Mouse (Mus musculus): ENCODE measurements around the gene Gm20388. TPM values are rescaled to one million over a fixed set of nuclear protein-coding genes. Genes with fewer than 3 reads are reported as not detected.

The Gm20388 gene
- polyA plus RNA-seq, 1 experiment from 2014 or later: 5.3 TPM

DNA sequence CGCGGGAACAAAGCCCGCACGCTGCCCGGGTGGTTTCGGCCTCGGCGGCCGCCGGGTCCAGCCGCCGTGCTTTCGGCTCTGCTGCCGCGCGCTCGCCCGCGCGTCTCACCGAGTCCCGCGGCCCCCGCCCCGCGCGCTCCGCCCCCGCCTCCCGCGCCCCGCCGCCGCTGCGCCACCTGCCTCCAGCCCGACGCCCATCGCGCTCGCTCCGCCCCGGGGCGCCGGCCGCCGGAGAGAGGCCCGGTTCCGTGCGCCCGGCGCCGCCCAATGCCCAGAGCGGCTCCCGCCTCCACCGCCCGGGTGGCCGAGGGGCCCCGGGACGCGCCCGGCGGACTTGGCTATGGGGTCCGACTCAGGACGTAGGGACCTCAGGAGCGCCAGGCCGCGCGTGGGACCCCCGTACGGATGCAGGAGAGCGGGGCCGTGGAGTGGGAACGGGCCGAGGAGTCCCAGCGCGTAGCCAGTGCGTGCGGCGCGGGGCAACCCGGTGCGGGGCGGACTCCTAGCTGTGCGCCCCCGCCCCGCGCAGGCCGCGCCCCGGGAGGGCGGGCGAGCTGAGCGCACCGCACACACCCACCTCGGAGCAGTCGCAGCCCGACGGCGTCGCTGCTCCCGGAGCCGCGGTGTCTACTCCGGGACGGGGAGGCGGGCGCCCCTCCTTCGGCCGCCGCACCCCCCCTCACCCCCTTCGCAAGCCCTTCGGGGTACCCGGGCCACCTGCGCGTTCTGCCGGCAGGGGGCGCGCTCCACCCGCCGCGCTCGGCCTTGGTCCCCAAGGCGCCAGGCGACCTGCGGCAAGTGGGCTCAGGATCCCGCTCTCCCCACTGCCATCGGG, 2767.6 kb downstream of the Gm20388 start:
- H3K9ac ChIP-seq (ENCODE audit: low read depth, low read length): peak overlapping the region; percentile 63
- peak; percentile 67 for ATAC-seq (replicated peaks; ENCODE audit: low FRiP score)
- peaks cover 28% of the 10 kb centered on the region for H3K27me3 ChIP-seq (replicated peaks; ENCODE audit: control insufficient read depth, insufficient read depth, low read length)
- no peaks in the 10 kb centered on the region for H3K9me3 ChIP-seq (ENCODE audit: control insufficient read depth, low read length)
- peaks cover 3% of the 10 kb centered on the region; the same call in 1 of the 2 replicates for H3K36me3 ChIP-seq (ENCODE audit: control insufficient read depth, insufficient read depth, low read length)
- peaks cover 51% of the 10 kb centered on the region for H3K4me1 ChIP-seq (replicated peaks; ENCODE audit: control insufficient read depth, insufficient read depth, low read length)
- peak; percentile 82 for DNase-seq (ENCODE audit: low spot score)
- peak overlapping the region; percentile 99 for H3K4me2 ChIP-seq
- H3K27ac ChIP-seq (ENCODE audit: low read depth, low read length): peak overlapping the region; percentile 66
- under 1% methylated on average over 99 of the region's 127 CpGs for WGBS
- H3K4me3 ChIP-seq (ENCODE audit: low read depth, low read length): peak overlapping the region; percentile 74

- peaks cover 3% of the 10 kb centered on the region; the same call in 1 of the 2 replicates for H3K36me3 ChIP-seq (ENCODE audit: control insufficient read depth, insufficient read depth, low read length)
- H3K27ac ChIP-seq (ENCODE audit: low read depth, low read length): no peak overlapping the region; the same call in 1 of the 2 replicates
- H3K4me1 ChIP-seq (replicated peaks; ENCODE audit: control insufficient read depth, insufficient read depth, low read length): peaks cover 51% of the 10 kb centered on the region
- WGBS: 2% methylated on average over 14 of the region's 14 CpGs
- no peak overlapping the region for H3K9ac ChIP-seq (ENCODE audit: low read depth, low read length)
- H3K9me3 ChIP-seq (ENCODE audit: control insufficient read depth, low read length): no peaks in the 10 kb centered on the region
- no peak for ATAC-seq (replicated peaks; ENCODE audit: low FRiP score)
- H3K4me3 ChIP-seq (ENCODE audit: low read depth, low read length): peak overlapping the region; percentile 74
- H3K27me3 ChIP-seq (replicated peaks; ENCODE audit: control insufficient read depth, insufficient read depth, low read length): peaks cover 28% of the 10 kb centered on the region
- DNase-seq (ENCODE audit: low spot score): no peak
- peak overlapping the region; percentile 99 for H3K4me2 ChIP-seq
Observed at GRCm38 (mm10) chr8:122678896-122679210, 2768.2 kb downstream of the Gm20388 start.

DNA sequence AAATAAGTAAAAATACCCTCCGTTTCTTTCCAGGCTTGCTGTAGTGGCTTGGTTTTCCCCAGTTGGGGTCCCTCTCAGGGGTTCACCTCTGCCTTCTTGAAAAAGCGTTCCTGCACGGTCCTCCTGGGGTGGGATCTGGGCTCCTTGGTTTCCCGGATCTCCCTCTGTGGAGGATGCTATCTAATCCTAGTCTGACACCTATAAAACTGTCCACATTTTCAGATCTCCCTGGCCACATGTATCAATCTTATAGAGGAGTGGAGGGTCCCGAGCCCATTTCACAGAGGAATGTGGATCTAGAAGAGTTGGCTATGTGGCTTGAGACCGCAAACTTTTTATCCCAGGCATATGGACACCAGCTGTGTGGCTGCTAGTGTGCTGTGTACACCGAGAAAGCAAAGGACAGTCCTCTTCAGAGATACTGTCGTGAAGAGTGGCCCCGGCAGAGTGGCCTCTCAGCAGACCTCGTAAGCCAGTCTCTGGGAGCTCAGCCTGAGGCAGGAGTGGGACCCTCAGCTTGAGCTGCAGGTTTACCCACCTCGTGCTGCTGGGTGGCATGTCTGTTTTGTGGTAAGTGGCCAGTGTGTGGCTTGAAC, 2768.8 kb downstream of the Gm20388 start:
- WGBS: 33% methylated on average over 11 of the region's 11 CpGs
- peak overlapping the region; percentile 99 for H3K4me2 ChIP-seq
- peaks cover 54% of the 10 kb centered on the region for H3K4me1 ChIP-seq (replicated peaks; ENCODE audit: control insufficient read depth, insufficient read depth, low read length)
- ATAC-seq (replicated peaks; ENCODE audit: low FRiP score) (no peak), DNase-seq (ENCODE audit: low spot score) (no peak)
- H3K9me3 ChIP-seq (ENCODE audit: control insufficient read depth, low read length): no peaks in the 10 kb centered on the region
- peaks cover 3% of the 10 kb centered on the region; the same call in 1 of the 2 replicates for H3K36me3 ChIP-seq (ENCODE audit: control insufficient read depth, insufficient read depth, low read length)
- H3K27ac ChIP-seq (ENCODE audit: low read depth, low read length): no peak overlapping the region; the same call in 1 of the 2 replicates
- peak overlapping the region; percentile 23; the same call in 1 of the 2 replicates for H3K9ac ChIP-seq (ENCODE audit: low read depth, low read length)
- peaks cover 28% of the 10 kb centered on the region for H3K27me3 ChIP-seq (replicated peaks; ENCODE audit: control insufficient read depth, insufficient read depth, low read length)
- peak overlapping the region; percentile 74; the same call in 1 of the 2 replicates for H3K4me3 ChIP-seq (ENCODE audit: low read depth, low read length)

DNA sequence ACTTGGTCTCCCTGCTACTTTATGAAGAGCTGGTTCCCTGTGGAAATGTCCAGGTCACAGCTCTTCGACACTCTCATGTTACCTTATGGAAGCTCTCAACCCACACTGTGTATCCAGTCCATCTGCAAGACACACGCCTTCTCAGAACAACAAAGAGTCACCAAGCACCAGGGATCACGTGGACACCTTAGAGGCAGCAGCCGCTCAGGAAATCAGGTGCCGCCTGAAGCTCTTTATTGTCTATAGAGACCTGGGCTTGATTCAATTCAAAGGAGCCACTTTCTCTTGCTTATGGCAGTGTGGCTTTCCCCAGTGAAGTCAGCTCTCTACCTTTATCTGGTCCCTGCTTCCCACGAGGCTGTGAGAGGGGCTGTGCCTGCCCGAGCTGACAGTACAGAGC, 2769.5 kb downstream of the Gm20388 start:
- whole genome bisulfite sequencing: 46% methylated on average over 7 of the region's 7 CpGs
- Histone ChIP-seq H3K27ac (ENCODE audit: low read depth, low read length) (no peak overlapping the region), H3K4me2 (peak overlapping the region; percentile 99), H3K9ac (ENCODE audit: low read depth, low read length) (no peak overlapping the region; the same call in 1 of the 2 replicates), H3K4me1 (replicated peaks; ENCODE audit: control insufficient read depth, insufficient read depth, low read length) (peaks cover 62% of the 10 kb centered on the region), H3K27me3 (replicated peaks; ENCODE audit: control insufficient read depth, insufficient read depth, low read length) (peaks cover 28% of the 10 kb centered on the region), H3K36me3 (ENCODE audit: control insufficient read depth, insufficient read depth, low read length) (peaks cover 3% of the 10 kb centered on the region; the same call in 1 of the 2 replicates), H3K4me3 (ENCODE audit: low read depth, low read length) (no peak overlapping the region), H3K9me3 (ENCODE audit: control insufficient read depth, low read length) (no peaks in the 10 kb centered on the region)
- DNase-seq (ENCODE audit: low spot score): no peak
- no peak for ATAC-seq (replicated peaks; ENCODE audit: low FRiP score)

DNA sequence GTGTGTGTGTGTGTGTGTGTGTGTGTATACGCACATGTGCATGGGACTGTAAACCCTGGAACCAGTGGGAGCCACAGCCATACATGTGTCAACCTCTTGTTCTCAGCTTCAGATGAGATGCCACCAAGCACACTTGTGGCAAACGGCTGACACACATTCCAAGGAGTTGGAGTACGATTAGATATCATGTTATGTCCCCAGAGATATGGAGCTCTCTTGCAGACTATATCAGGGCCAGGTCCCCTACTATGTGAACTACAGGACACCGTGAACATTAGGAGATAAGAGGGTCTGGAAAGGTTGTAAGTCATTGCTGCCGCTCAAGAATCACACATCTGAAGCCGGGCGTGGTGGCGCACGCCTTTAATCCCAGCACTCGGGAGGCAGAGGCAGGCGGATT, 2772.2 kb downstream of the Gm20388 start:
- peak overlapping the region; percentile 53; the same call in 1 of the 2 replicates for H3K27ac ChIP-seq (ENCODE audit: low read depth, low read length)
- peaks cover 74% of the 10 kb centered on the region for H3K4me1 ChIP-seq (replicated peaks; ENCODE audit: control insufficient read depth, insufficient read depth, low read length)
- peaks cover 14% of the 10 kb centered on the region for H3K27me3 ChIP-seq (replicated peaks; ENCODE audit: control insufficient read depth, insufficient read depth, low read length)
- no peaks in the 10 kb centered on the region for H3K9me3 ChIP-seq (ENCODE audit: control insufficient read depth, low read length)
- H3K9ac ChIP-seq (ENCODE audit: low read depth, low read length): no peak overlapping the region
- WGBS: 44% methylated on average over 11 of the region's 11 CpGs
- no peak overlapping the region for H3K4me3 ChIP-seq (ENCODE audit: low read depth, low read length)
- no peaks in the 10 kb centered on the region for H3K36me3 ChIP-seq (ENCODE audit: control insufficient read depth, insufficient read depth, low read length)
- peak overlapping the region; percentile 29 for H3K4me2 ChIP-seq
- ATAC-seq (replicated peaks; ENCODE audit: low FRiP score): peak; percentile 71
- no peak for DNase-seq (ENCODE audit: low spot score)

DNA sequence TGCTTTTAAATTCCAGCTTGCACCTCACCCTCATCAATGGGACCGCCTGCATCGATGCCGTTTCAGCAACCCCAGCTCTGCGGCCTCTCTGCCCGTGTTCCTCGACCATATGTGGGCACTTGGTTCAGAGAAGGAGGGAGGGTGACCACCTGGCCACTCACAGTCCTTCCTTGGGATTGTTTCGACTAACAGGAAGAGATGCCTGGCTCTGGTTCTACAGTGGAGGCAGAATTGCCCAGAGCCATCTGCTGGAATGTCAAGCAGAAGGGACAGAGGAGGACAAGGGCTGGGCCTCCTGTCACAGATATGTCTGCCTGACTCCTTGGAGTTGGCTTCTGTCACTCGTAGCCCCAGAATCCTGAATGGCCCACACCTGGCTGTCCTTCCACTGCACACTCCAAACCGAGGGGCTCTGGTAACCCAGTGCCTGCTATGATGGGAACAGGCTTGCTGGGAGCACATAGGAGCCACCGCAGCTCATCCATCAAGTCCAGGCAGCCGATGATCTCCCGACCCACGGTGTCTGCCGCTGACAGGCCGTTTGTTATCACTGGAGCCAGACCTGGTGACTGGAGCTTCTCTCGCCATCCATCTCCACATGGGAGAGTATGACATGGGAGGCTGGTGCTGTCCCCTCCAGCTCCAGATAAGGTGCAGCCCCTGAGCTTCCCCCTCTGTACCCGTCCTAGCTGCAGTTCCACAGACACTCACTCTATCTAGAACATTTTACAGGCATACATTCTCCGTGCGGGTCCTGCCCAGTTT, 2774.6 kb downstream of the Gm20388 start:
- H3K9ac ChIP-seq (ENCODE audit: low read depth, low read length): peak overlapping the region; percentile 43
- peaks cover 3% of the 10 kb centered on the region; the same call in 1 of the 2 replicates for H3K27me3 ChIP-seq (replicated peaks; ENCODE audit: control insufficient read depth, insufficient read depth, low read length)
- H3K27ac ChIP-seq (ENCODE audit: low read depth, low read length): peak overlapping the region; percentile 85
- peaks cover 73% of the 10 kb centered on the region for H3K4me1 ChIP-seq (replicated peaks; ENCODE audit: control insufficient read depth, insufficient read depth, low read length)
- no peaks in the 10 kb centered on the region for H3K9me3 ChIP-seq (ENCODE audit: control insufficient read depth, low read length)
- DNase-seq (ENCODE audit: low spot score) (peak; percentile 66), ATAC-seq (replicated peaks; ENCODE audit: low FRiP score) (peak; percentile 94)
- peak overlapping the region; percentile 10; the same call in 1 of the 2 replicates for H3K4me3 ChIP-seq (ENCODE audit: low read depth, low read length)
- peaks cover under 1% of the 10 kb centered on the region; the same call in 1 of the 2 replicates for H3K36me3 ChIP-seq (ENCODE audit: control insufficient read depth, insufficient read depth, low read length)
- WGBS: 37% methylated on average over 19 of the region's 19 CpGs
- peak overlapping the region; percentile 59 for H3K4me2 ChIP-seq

- peak overlapping the region; percentile 43; the same call in 1 of the 2 replicates for H3K9ac ChIP-seq (ENCODE audit: low read depth, low read length)
- no peaks in the 10 kb centered on the region for H3K9me3 ChIP-seq (ENCODE audit: control insufficient read depth, low read length)
- ATAC-seq (replicated peaks; ENCODE audit: low FRiP score) (no peak), DNase-seq (ENCODE audit: low spot score) (no peak)
- H3K4me1 ChIP-seq (replicated peaks; ENCODE audit: control insufficient read depth, insufficient read depth, low read length): peaks cover 81% of the 10 kb centered on the region
- peaks cover 7% of the 10 kb centered on the region; the same call in 1 of the 2 replicates for H3K27me3 ChIP-seq (replicated peaks; ENCODE audit: control insufficient read depth, insufficient read depth, low read length)
- no peak overlapping the region for H3K4me3 ChIP-seq (ENCODE audit: low read depth, low read length)
- peaks cover 3% of the 10 kb centered on the region; the same call in 1 of the 2 replicates for H3K36me3 ChIP-seq (ENCODE audit: control insufficient read depth, insufficient read depth, low read length)
- peak overlapping the region; percentile 85; the same call in 1 of the 2 replicates for H3K27ac ChIP-seq (ENCODE audit: low read depth, low read length)
- 74% methylated on average over 9 of the region's 9 CpGs for WGBS
- H3K4me2 ChIP-seq: no peak overlapping the region
Observed at GRCm38 (mm10) chr8:122686879-122687278, 2776.2 kb downstream of the Gm20388 start.

GRCm38 (mm10) chr8:122689315-122689714, 2778.7 kb downstream of the Gm20388 start:
- DNase-seq (ENCODE audit: low spot score) (no peak), ATAC-seq (replicated peaks; ENCODE audit: low FRiP score) (no peak)
- 57% methylated on average over 1 of the region's 1 CpGs for WGBS
- H3K4me3 ChIP-seq (ENCODE audit: low read depth, low read length): no peak overlapping the region
- H3K9ac ChIP-seq (ENCODE audit: low read depth, low read length): peak overlapping the region; percentile 30; the same call in 1 of the 2 replicates
- peaks cover 5% of the 10 kb centered on the region for H3K36me3 ChIP-seq (ENCODE audit: control insufficient read depth, insufficient read depth, low read length)
- no peaks in the 10 kb centered on the region for H3K9me3 ChIP-seq (ENCODE audit: control insufficient read depth, low read length)
- peaks cover 7% of the 10 kb centered on the region for H3K27me3 ChIP-seq (replicated peaks; ENCODE audit: control insufficient read depth, insufficient read depth, low read length)
- H3K4me1 ChIP-seq (replicated peaks; ENCODE audit: control insufficient read depth, insufficient read depth, low read length): peaks cover 90% of the 10 kb centered on the region
- no peak overlapping the region for H3K4me2 ChIP-seq
- no peak overlapping the region for H3K27ac ChIP-seq (ENCODE audit: low read depth, low read length)
